In the genomic region with DNA sequence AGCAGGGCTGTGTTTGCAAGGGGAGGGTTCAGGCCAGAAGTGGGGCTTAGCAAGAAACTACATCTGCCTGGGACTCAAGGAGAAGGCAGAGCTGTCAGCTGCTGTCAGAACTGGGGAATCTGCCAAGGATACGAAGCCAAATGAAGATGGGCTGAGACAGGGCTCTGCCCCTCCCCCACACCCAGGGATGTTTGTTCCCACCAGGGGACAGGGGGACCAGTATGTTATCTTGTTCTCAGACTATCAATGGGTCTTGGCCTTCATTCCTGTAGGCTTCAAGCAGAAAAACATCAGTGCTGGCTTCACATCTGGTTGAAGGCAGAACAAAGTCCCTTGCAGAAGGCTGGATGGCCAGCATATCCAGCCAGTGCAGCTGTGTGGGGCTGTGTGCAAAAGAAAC, we compare ENCODE assay signal across 8 mouse cellular contexts. TPM values are rescaled to one million over a fixed set of nuclear protein-coding genes. Genes with fewer than 3 reads are reported as not detected.
DNase-seq lines count a peak whose midpoint lies in the region; TF ChIP-seq lines count a peak whose summit lies in the region.

No protein-coding gene starts in this region.

- no peaks in the 10 kb centered on the region for H3K36me3 ChIP-seq in thymus, adult 2 months (ENCODE audit: control insufficient read depth, insufficient read depth, low read length)

- H3K4me3 ChIP-seq in thymus, adult 2 months (ENCODE audit: control insufficient read depth, insufficient read depth, low read length) = no peak overlapping the region

- TF ChIP-seq POLR2A in thymus, adult 2 months (IDR thresholded peaks at IDR 0.05; ENCODE audit: control insufficient read depth, extremely low read depth, insufficient read depth, low read length, poor library complexity) = no peak

- WGBS in thymus, adult 2 months = 94% methylated on average over 1 of the region's 1 CpGs

- no peaks in the 10 kb centered on the region for H3K4me1 ChIP-seq in thymus, adult 2 months (replicated peaks; ENCODE audit: control insufficient read depth, insufficient read depth, low read length)

- peak; percentile 40 to 54 for DNase-seq in adrenal gland, adult (ENCODE audit: inconsistent age in 2 of 2, low spot score in 1 of 2)
- no peak for DNase-seq in adrenal gland, adult 8-10 months
- peak; percentile 72 for DNase-seq in layer of hippocampus, adult 11-12 months (ENCODE audit: low spot score)
- DNase-seq in layer of hippocampus, adult 9-10 months (ENCODE audit: low spot score) = no peak
- DNase-seq in layer of hippocampus, adult 8-10 months (ENCODE audit: low spot score in 2 of 2) = peak; percentile 41 to 54
- peak; percentile 54 for DNase-seq in ovary, postnatal 14 days (ENCODE audit: low spot score)
- no peak for DNase-seq in spleen, adult 18-20 months
- DNase-seq in thymus, adult 2 months = no peak

- no peak for TF ChIP-seq CTCF in thymus, adult 2 months (IDR thresholded peaks at IDR 0.05; ENCODE audit: borderline replicate concordance, control insufficient read depth, extremely low read depth, insufficient read depth, low read length, poor library complexity)

- H3K27me3 ChIP-seq in thymus, adult 2 months (ENCODE audit: control insufficient read depth, insufficient read depth, low read length) = no peaks in the 10 kb centered on the region

- H3K27ac ChIP-seq in thymus, adult 2 months (ENCODE audit: control insufficient read depth, insufficient read depth, low read length) = no peak overlapping the region

RNA-seq across cellular contexts. Expression of a gene that starts 45.8 kb away (rescaled TPM):
- total RNA-seq in adrenal gland, adult 8-10 months (2022) = 10 to 100 TPM; 56.2 to 98.7 (median 78.5) TPM
- 10 to 100 TPM; 29.6 to 50.2 (median 41.7) TPM for total RNA-seq in layer of hippocampus, adult 8-10 months (2022)
- 78.2 and 82.6 TPM in 2 replicates for polyA plus RNA-seq in thymus, adult 2 months (2012; rRNA removed)

RNA-seq across cellular contexts. Expression of a gene that starts 50.9 kb away (rescaled TPM):
- total RNA-seq in adrenal gland, adult 8-10 months (2022) = 100 to 1,000 TPM in 1 of 4 experiments, 10 to 100 TPM in 3; 21.3 to 114 (median 48.7) TPM
- 10 to 100 TPM in 1 of 4 experiments, 1 to 10 TPM in 3; 4.8 to 11.1 (median 8.9) TPM for total RNA-seq in layer of hippocampus, adult 8-10 months (2022)
- polyA plus RNA-seq in thymus, adult 2 months (2012; rRNA removed) = 24.1 and 37.3 TPM in 2 replicates

RNA-seq across cellular contexts. Expression of a gene that starts 53.8 kb away (rescaled TPM):
- total RNA-seq in adrenal gland, adult 8-10 months (2022) = 10 to 100 TPM in 1 of 4 experiments, 1 to 10 TPM in 3; 6.1 to 11.2 (median 7.7) TPM
- 10 to 100 TPM in 1 of 4 experiments, 1 to 10 TPM in 3; 7.6 to 12.4 (median 8.7) TPM for total RNA-seq in layer of hippocampus, adult 8-10 months (2022)
- 9.2 and 9.8 TPM in 2 replicates for polyA plus RNA-seq in thymus, adult 2 months (2012; rRNA removed)

Comparison
In these comparisons a context has a peak if more than half of its experiments do, and no peak if none do; other contexts are left out.
1. DNase-seq: peak in adrenal gland, adult (2 of 2), layer of hippocampus, adult 11-12 months (single experiment), layer of hippocampus, adult 8-10 months (2 of 2) and ovary, postnatal 14 days (single experiment); none in adrenal gland, adult 8-10 months (single experiment), layer of hippocampus, adult 9-10 months (single experiment), spleen, adult 18-20 months (0 of 2) and thymus, adult 2 months (single experiment).